In genomic region chr8:84989311-84989731, GRCm38 (mm10) we compare ENCODE assay signal across 8 mouse cellular contexts. TPM values are rescaled to one million over a fixed set of nuclear protein-coding genes. Genes with fewer than 3 reads are reported as not detected.
DNase-seq lines count a peak whose midpoint lies in the region; ATAC-seq lines count a peak whose summit lies in the region.

No protein-coding gene starts in this region.

- DNase-seq in spleen, postnatal 36 days (ENCODE audit: low spot score in 2 of 2) = peak; percentile 30 to 53
- DNase-seq in spleen, postnatal 14 days (ENCODE audit: low spot score in 2 of 2) = no peak
- DNase-seq in embryo, embryonic 10.5 days (ENCODE audit: low spot score) = peak; percentile 44
- peak; percentile 78 to 81 for DNase-seq in heart, adult 9 months (ENCODE audit: low spot score in 2 of 2)
- DNase-seq in lung, postnatal 10 days = peak; percentile 71
- peak; percentile 69 for DNase-seq in urinary bladder, postnatal 25 days (ENCODE audit: low spot score)
- DNase-seq in ovary, adult 18-20 months (ENCODE audit: low spot score) = no peak

- peaks cover 22% of the 10 kb centered on the region for H3K27me3 ChIP-seq in kidney, embryonic 15.5 days

- H3K4me1 ChIP-seq in kidney, embryonic 15.5 days = peaks cover 39% of the 10 kb centered on the region

- H3K4me2 ChIP-seq in kidney, embryonic 15.5 days = peak overlapping the region; percentile 85

- H3K4me3 ChIP-seq in kidney, embryonic 15.5 days (replicated peaks) = peak overlapping the region; percentile 58

- ATAC-seq in kidney, embryonic 15.5 days (replicated peaks; ENCODE audit: low FRiP score) = no peak; the same call in 1 of the 2 replicates

- H3K9ac ChIP-seq in kidney, embryonic 15.5 days = no peak overlapping the region; the same call in 1 of the 2 replicates

- no peaks in the 10 kb centered on the region for H3K9me3 ChIP-seq in kidney, embryonic 15.5 days (replicated peaks)

- 4% methylated on average over 15 of the region's 15 CpGs for WGBS in kidney, embryonic 15.5 days

- no peaks in the 10 kb centered on the region for H3K36me3 ChIP-seq in kidney, embryonic 15.5 days

- peak overlapping the region; percentile 82 for H3K27ac ChIP-seq in kidney, embryonic 15.5 days

RNA-seq across cellular contexts. Expression of gene Hook2, which starts 1.1 kb away (rescaled TPM):
- 25.3 and 27.0 TPM in 2 replicates for polyA plus RNA-seq in kidney, embryonic 15.5 days (2015; fragmentation: Nextera tagmentation; extraction: Ambion mirVana)

RNA-seq across cellular contexts. Expression of gene Junb, which starts 10.8 kb away (rescaled TPM):
- 9.6 TPM in 2 replicates for polyA plus RNA-seq in kidney, embryonic 15.5 days (2015; fragmentation: Nextera tagmentation; extraction: Ambion mirVana)

RNA-seq across cellular contexts. Expression of gene Rnaseh2a, which starts 19.8 kb away (rescaled TPM):
- polyA plus RNA-seq in kidney, embryonic 15.5 days (2015; fragmentation: Nextera tagmentation; extraction: Ambion mirVana) = 125 and 129 TPM in 2 replicates

RNA-seq across cellular contexts. Expression of gene Prdx2, which starts 19.9 kb away (rescaled TPM):
- polyA plus RNA-seq in kidney, embryonic 15.5 days (2015; fragmentation: Nextera tagmentation; extraction: Ambion mirVana) = 808 and 824 TPM in 2 replicates

RNA-seq across cellular contexts. Expression of gene Gm49661, which starts 20.1 kb away (rescaled TPM):
- not detected in 2 replicates for polyA plus RNA-seq in kidney, embryonic 15.5 days (2015; fragmentation: Nextera tagmentation; extraction: Ambion mirVana)

Comparison
In these comparisons a context has a peak if more than half of its experiments do, and no peak if none do; other contexts are left out.
1. DNase-seq: peak in spleen, postnatal 36 days (2 of 2), embryo, embryonic 10.5 days (single experiment), heart, adult 9 months (2 of 2), lung, postnatal 10 days (single experiment) and urinary bladder, postnatal 25 days (single experiment); none in spleen, postnatal 14 days (0 of 2) and ovary, adult 18-20 months (single experiment).